Mouse (Mus musculus): ENCODE results near the gene Naa50. TPM values are rescaled to one million over a fixed set of nuclear protein-coding genes. Genes with fewer than 3 reads are reported as not detected.

Naa50 gene
- polyA plus RNA-seq, 1 experiment: 38.1 TPM

- 90% methylated on average over 3 of the region's 3 CpGs for WGBS
- Histone ChIP-seq H3K4me1 (ENCODE audit: control insufficient read depth, insufficient read depth, low read length) (no peaks in the 10 kb centered on the region; the same call in 1 of the 2 replicates), H3K27ac (ENCODE audit: control insufficient read depth, insufficient read depth, low read depth, low read length, poor library complexity) (no peak overlapping the region), H3K4me3 (replicated peaks; ENCODE audit: control insufficient read depth, low read depth, low read length) (no peak overlapping the region)
- TF ChIP-seq CTCF (IDR thresholded peaks at IDR 0.05; ENCODE audit: control insufficient read depth, insufficient read depth, low read length): no peak
- TF ChIP-seq POLR2A (IDR thresholded peaks at IDR 0.05; ENCODE audit: borderline replicate concordance, control insufficient read depth, low read depth, low read length): no peak
Measured at GRCm38 (mm10) chr16:44188766-44189165, 49.1 kb downstream of the Naa50 start.

- H3K4me3 ChIP-seq (replicated peaks; ENCODE audit: control insufficient read depth, low read depth, low read length): no peak overlapping the region
- 33% methylated on average over 6 of the region's 6 CpGs for WGBS
- H3K4me1 ChIP-seq (ENCODE audit: control insufficient read depth, insufficient read depth, low read length): no peaks in the 10 kb centered on the region; the same call in 1 of the 2 replicates
- H3K27ac ChIP-seq (ENCODE audit: control insufficient read depth, insufficient read depth, low read depth, low read length, poor library complexity): peak overlapping the region; percentile 24; the same call in 1 of the 2 replicates
- no peak for TF ChIP-seq CTCF (IDR thresholded peaks at IDR 0.05; ENCODE audit: control insufficient read depth, insufficient read depth, low read length)
- no peak for TF ChIP-seq POLR2A (IDR thresholded peaks at IDR 0.05; ENCODE audit: borderline replicate concordance, control insufficient read depth, low read depth, low read length)
Measured at GRCm38 (mm10) chr16:44190032-44190431, 50.4 kb downstream of the Naa50 start.

- Histone ChIP-seq H3K4me3 (replicated peaks; ENCODE audit: control insufficient read depth, low read depth, low read length) (no peak overlapping the region), H3K4me1 (ENCODE audit: control insufficient read depth, insufficient read depth, low read length) (no peaks in the 10 kb centered on the region; the same call in 1 of the 2 replicates), H3K27ac (ENCODE audit: control insufficient read depth, insufficient read depth, low read depth, low read length, poor library complexity) (no peak overlapping the region)
- 89% methylated on average over 2 of the region's 2 CpGs for WGBS
- no peak for TF ChIP-seq CTCF (IDR thresholded peaks at IDR 0.05; ENCODE audit: control insufficient read depth, insufficient read depth, low read length)
- TF ChIP-seq POLR2A (IDR thresholded peaks at IDR 0.05; ENCODE audit: borderline replicate concordance, control insufficient read depth, low read depth, low read length): no peak
Measured at GRCm38 (mm10) chr16:44190968-44191367, 51.3 kb downstream of the Naa50 start.

- Histone ChIP-seq H3K27ac (ENCODE audit: control insufficient read depth, insufficient read depth, low read depth, low read length, poor library complexity) (peak overlapping the region; percentile 68), H3K4me3 (replicated peaks; ENCODE audit: control insufficient read depth, low read depth, low read length) (peak overlapping the region; percentile 24), H3K4me1 (ENCODE audit: control insufficient read depth, insufficient read depth, low read length) (peaks cover 4% of the 10 kb centered on the region; the same call in 1 of the 2 replicates)
- 43% methylated on average over 14 of the region's 14 CpGs for WGBS
- TF ChIP-seq CTCF (IDR thresholded peaks at IDR 0.05; ENCODE audit: control insufficient read depth, insufficient read depth, low read length) (no peak), POLR2A (IDR thresholded peaks at IDR 0.05; ENCODE audit: borderline replicate concordance, control insufficient read depth, low read depth, low read length) (no peak)
Measured at GRCm38 (mm10) chr16:44199066-44199703, 59.6 kb downstream of the Naa50 start.

GRCm38 (mm10) chr16:44200146-44200545 lies 60.5 kb downstream of the Naa50 start:
- TF ChIP-seq CTCF (IDR thresholded peaks at IDR 0.05; ENCODE audit: control insufficient read depth, insufficient read depth, low read length): no peak
- TF ChIP-seq POLR2A (IDR thresholded peaks at IDR 0.05; ENCODE audit: borderline replicate concordance, control insufficient read depth, low read depth, low read length): no peak
- Histone ChIP-seq H3K4me3 (replicated peaks; ENCODE audit: control insufficient read depth, low read depth, low read length) (no peak overlapping the region), H3K27ac (ENCODE audit: control insufficient read depth, insufficient read depth, low read depth, low read length, poor library complexity) (no peak overlapping the region), H3K4me1 (ENCODE audit: control insufficient read depth, insufficient read depth, low read length) (peaks cover 4% of the 10 kb centered on the region; the same call in 1 of the 2 replicates)
- WGBS: 89% methylated on average over 4 of the region's 4 CpGs

- 87% methylated on average over 6 of the region's 6 CpGs for WGBS
- Histone ChIP-seq H3K27ac (ENCODE audit: control insufficient read depth, insufficient read depth, low read depth, low read length, poor library complexity) (no peak overlapping the region), H3K4me1 (ENCODE audit: control insufficient read depth, insufficient read depth, low read length) (peaks cover under 1% of the 10 kb centered on the region; the same call in 1 of the 2 replicates), H3K4me3 (replicated peaks; ENCODE audit: control insufficient read depth, low read depth, low read length) (no peak overlapping the region)
- TF ChIP-seq CTCF (IDR thresholded peaks at IDR 0.05; ENCODE audit: control insufficient read depth, insufficient read depth, low read length): no peak
- no peak for TF ChIP-seq POLR2A (IDR thresholded peaks at IDR 0.05; ENCODE audit: borderline replicate concordance, control insufficient read depth, low read depth, low read length)
Measured at GRCm38 (mm10) chr16:44204331-44204730, 64.7 kb downstream of the Naa50 start.

- TF ChIP-seq CTCF (IDR thresholded peaks at IDR 0.05; ENCODE audit: control insufficient read depth, insufficient read depth, low read length) (no peak), POLR2A (IDR thresholded peaks at IDR 0.05; ENCODE audit: borderline replicate concordance, control insufficient read depth, low read depth, low read length) (no peak)
- 82% methylated on average over 8 of the region's 8 CpGs for WGBS
- Histone ChIP-seq H3K27ac (ENCODE audit: control insufficient read depth, insufficient read depth, low read depth, low read length, poor library complexity) (no peak overlapping the region), H3K4me1 (ENCODE audit: control insufficient read depth, insufficient read depth, low read length) (no peaks in the 10 kb centered on the region; the same call in 1 of the 2 replicates), H3K4me3 (replicated peaks; ENCODE audit: control insufficient read depth, low read depth, low read length) (no peak overlapping the region)
Measured at GRCm38 (mm10) chr16:44205973-44206372, 66.3 kb downstream of the Naa50 start.

- no peaks in the 10 kb centered on the region for H3K4me1 ChIP-seq (ENCODE audit: control insufficient read depth, insufficient read depth, low read length)
- H3K27ac ChIP-seq (ENCODE audit: control insufficient read depth, insufficient read depth, low read depth, low read length, poor library complexity): no peak overlapping the region
- WGBS: 71% methylated on average over 10 of the region's 10 CpGs
- H3K4me3 ChIP-seq (replicated peaks; ENCODE audit: control insufficient read depth, low read depth, low read length): no peak overlapping the region
- TF ChIP-seq CTCF (IDR thresholded peaks at IDR 0.05; ENCODE audit: control insufficient read depth, insufficient read depth, low read length): no peak
- no peak for TF ChIP-seq POLR2A (IDR thresholded peaks at IDR 0.05; ENCODE audit: borderline replicate concordance, control insufficient read depth, low read depth, low read length)
Measured at GRCm38 (mm10) chr16:44210156-44211053, 70.8 kb downstream of the Naa50 start.

Data from bone marrow, adult 2 months (tissue).